Mouse (Mus musculus): ENCODE data around the gene Plcl2.
"Not testable (repeated sequence)": the region's sequence is repeated elsewhere in the genome, so short reads cannot be mapped to it uniquely, and the experiment has no call there.

Plcl2 gene

DNA sequence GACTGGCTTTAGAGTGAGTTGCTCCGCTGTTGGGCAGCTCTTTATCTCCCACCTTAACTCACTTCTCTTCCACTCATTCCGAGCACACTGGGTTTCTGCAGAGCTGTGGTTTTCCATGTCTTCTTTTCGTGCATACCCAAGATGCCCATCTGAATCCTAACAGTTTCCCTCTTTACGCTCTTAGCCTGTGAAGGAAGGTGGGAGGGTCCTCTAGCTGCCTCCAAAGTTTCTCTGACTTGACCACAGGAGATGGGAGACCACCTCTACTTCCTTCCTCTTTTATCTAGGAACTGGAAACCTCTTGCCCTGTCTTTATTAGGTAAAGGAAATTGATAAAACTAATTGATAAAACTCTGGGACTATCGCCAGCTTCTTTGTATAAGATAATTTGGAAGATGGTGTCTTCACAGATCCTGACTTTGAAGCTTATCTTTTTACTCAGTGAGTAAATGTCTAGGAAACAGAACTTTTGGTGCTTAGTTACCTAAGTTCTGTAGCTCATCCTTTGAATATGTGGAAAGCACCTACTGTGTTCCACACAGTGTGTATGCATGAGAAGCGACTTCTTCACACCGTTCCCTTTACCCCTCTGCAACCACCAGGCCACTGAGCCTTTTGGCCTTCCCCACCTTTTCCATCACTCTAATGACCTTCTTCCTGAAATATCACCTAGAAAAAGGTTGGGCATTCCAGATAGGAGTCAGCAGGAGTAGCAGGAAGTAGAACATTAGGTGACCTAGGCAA lies 111.8 kb downstream of the Plcl2 start:
- no peak for DNase-seq (ENCODE audit: low read depth in 2 of 2, low spot score in 2 of 2)

DNA sequence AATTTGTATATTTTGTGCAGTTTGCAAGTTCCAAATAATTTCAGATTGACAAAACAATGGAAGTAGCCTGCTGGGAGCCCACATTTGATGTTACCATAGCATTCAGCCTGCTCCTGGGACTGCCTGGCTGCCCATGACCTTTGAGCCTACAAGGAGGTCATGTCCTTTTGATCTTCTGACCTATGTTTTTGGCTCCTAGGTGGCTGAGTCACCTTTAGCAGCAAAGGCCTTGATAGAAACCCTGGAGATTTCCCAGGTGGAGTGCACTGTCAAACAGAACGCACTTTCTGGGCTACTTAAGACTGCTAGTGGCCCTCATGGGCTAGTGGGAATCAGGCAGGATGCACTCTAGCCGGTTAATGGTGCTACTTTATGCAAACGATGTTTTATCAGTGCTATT lies 112.8 kb downstream of the Plcl2 start:
- no peak for DNase-seq (ENCODE audit: low read depth in 2 of 2, low spot score in 2 of 2)

DNA sequence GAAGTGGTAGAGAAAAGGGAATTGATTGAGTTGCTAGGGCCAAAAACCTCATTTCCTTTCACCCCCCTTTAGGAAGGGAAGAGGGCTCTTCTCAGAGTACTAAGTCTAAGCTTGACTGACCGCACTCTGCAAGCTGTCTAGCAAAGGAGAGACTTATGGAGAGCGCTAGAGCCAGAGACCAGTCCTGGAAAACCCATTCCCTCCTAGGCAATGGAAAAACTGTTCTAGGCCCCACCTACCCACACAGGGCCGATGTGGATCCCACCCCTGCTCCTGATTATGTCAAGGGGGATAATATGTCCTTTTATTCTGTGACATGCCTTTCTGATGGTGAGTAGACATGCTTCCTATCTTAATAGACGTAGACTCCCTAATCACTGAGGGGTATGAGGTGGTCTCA lies 116.4 kb downstream of the Plcl2 start:
- no peak for DNase-seq (ENCODE audit: low read depth in 2 of 2, low spot score in 2 of 2)

DNA sequence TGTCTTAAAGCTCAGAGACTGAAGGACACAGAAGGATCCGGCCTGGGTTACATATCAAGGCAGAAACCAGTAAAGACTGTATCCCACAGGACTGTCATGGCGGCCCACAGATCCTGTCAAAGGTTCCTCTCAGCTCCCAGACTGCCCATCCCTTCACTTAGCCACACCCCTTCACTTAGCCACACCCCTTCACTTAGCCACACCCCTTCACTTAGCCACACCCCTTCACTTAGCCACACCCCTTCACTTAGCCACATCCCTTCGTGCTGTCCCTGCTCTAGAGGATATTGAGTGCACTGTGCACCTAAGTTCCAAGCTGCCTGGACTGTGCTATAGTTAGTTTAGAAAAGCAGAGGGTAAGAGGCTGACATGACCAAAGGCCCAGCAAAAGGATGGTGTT lies 118.5 kb downstream of the Plcl2 start:
- no peak for DNase-seq (ENCODE audit: low read depth in 2 of 2, low spot score in 2 of 2)

DNA sequence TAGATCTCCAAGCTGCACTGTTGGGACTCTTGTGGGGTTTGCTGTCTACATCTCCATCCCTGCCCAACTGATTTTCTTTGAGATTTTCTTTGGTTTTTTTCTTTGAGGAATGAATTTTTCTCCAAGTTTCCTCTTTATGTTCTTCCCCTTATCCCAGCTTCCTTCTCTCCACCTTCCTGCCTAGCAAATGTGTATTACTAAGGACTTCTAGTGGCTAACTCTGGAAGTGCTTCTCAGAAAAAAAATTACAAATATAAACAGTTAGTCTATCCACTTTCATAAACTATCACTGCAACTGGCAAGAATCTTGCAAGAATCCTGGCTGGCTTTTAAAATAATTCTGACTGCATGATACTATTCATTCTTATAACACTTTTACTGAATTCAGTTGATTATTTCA lies 119.5 kb downstream of the Plcl2 start:
- DNase-seq (ENCODE audit: low read depth in 2 of 2, low spot score in 2 of 2) = no peak

DNA sequence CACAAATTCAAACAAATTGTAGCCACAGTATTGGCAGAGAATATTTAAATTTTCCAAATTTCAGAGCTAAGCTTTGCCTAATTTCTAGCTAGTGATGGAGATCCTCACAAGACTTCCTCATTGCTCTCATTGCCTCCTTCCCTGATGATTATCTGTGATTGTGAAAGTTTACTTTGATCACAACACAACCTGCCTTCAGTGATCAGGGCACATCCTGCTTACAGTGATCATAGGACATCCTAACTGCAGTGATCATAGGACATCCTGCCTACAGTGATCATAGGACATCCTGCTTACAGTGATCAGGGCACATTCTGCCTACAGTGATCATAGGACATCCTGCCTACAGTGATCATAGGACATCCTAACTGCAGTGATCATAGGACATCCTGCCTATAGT lies 121.8 kb downstream of the Plcl2 start:
- peak; percentile 13 to 34 for DNase-seq (ENCODE audit: low read depth in 2 of 2, low spot score in 2 of 2)

DNA sequence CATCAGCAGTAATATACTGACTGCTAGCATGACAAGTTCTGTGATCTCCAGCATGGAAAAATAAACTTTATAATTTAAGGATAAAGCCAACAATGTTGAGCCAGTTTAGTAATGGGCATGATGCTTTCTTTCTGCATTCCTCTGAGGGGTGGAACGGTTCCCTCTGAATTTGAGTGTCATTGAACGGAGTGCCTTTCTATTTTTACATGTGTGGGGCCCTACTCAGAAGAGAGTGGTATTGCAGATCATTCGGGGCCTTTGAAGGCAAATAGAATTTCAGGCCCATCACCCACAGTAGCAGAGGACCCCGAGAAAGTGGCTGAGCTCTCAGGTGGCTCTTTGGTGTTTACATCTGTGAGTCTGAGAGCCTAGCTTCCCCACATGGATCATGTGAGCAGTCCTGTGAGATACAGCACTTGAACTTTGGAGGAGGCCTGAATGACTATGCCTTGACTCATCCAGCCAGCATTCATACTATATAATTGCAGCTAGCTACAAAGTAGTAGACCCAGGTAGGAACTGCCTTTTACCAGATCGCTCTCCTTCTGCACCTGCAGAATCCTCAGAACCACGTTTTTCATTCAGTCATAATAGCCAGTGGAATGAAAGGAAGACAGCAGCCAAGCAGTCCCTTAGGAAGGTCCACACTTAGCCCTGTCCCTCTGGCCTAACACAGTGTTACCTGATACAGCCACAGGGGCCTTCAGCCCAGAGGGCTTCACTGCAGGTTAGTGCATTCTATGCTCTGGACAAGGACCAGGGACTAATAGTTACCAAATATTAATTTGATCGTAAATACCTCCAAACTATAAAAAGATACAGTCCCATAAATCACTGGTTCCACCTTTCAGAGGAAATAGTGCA lies 125.0 kb downstream of the Plcl2 start:
- no peak for DNase-seq (ENCODE audit: low read depth in 2 of 2, low spot score in 2 of 2)

DNA sequence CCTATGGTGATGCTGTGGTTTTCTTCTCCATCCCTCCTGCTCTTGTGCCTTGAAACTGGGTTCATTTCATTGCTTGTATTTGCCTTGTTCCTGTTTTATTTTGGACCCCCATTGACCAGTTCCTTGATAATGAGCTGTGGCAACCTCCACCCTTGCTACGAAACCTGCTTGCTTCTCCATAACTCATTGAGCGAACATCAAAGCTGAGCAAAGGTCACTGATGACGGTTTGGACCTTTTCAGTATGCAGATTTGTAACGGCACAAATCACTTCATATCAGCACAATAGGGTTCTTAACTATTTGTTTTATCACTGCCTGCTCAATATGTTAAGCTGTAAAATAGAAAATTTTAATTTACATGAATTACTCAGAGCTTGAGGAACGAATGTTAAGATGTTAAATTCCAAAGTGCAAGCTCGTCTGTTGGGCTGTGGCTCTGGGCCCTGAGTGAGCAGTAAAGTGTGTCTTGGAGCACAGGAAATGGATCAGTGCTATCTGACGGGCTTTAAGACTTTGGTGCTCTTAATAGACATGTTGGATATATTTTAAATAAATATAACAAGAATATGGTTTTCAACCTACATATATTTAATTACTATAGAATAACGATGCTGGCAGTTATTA lies 126.9 kb downstream of the Plcl2 start:
- DNase-seq (ENCODE audit: low read depth in 2 of 2, low spot score in 2 of 2) = no peak

DNA sequence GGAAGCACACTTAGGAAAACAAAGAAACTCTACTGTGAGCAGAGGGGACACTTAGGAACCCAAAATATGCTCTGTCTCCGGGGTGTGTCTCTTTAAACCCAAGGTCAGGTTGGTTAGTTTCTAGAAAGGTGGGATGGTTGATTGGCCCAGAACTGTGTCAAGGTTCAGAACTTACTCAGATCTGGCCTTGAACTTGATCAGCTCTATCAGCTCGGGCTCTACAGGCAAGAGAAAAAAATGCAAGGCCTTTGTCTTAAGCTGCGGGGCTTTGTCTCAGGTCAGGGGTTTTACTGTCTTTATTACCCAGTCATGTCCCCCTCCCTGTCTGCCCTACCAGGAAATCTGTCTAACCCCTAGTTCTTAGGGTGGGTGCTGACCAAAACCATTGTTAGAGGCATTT lies 129.6 kb downstream of the Plcl2 start:
- no peak for DNase-seq (ENCODE audit: low read depth in 2 of 2, low spot score in 2 of 2)

DNA sequence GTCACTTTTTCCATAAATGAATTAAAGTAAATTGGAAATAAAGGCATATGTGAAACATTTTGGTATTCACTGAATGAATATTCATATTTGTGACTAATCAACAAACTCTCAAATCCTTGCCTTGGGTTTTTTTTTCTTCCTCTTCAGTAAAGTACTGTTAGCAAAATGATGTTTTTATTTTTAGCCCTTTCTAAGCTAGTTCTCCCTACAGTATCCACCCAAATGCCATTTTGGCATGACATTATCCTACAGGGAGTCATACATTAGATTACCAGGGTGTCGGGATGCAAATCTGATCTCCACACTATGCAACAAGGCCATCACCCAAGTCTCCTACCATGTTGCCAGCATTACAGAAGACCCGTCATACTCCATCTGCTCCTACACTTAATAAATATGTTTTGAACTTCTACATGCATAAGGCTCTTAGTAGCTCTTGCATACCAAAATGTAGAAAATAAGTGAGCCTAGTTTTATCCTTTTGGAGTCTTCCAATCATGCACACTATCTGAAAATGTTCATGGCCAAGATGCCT lies 131.9 kb downstream of the Plcl2 start:
- no peak for DNase-seq (ENCODE audit: low read depth in 2 of 2, low spot score in 2 of 2)

DNA sequence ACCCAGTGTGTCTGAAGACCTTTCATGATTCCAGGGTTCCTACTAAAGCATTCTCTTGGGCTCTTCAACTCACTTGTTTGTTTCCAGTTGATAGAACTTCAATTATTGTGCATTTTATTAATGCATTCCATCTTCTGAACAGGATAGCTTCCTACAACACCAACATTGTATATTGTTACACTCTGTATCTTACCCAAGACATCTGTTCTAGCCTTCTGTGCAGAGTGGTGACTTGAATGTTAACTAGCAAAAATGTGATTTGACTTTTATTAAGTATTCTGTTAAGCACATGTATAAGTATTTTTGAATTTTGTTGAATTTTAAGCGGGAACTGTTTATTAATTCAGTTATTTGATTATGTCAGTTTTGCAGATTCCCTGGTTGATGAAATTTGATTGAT lies 132.7 kb downstream of the Plcl2 start:
- DNase-seq (ENCODE audit: low read depth in 2 of 2, low spot score in 2 of 2) = no peak

DNA sequence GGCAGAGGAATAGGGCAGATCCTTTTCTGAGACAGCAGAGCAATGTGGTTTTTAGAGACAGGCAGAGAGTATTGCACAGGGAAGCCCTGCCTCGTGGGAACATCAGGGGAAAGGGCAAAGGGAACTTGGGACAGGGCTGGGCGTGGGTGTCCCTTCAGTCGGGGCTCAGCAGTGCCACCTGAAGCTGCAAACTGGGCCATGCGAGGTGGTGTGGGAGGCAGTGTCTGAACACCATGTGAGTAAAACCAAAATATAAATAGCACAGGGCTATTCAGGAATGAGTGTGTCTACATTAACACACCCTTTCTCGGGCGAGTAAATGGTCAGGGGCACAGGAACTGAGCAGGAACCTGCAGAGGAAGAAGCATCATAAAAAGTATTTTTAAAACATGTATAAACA lies 134.2 kb downstream of the Plcl2 start:
- DNase-seq (ENCODE audit: low read depth in 2 of 2, low spot score in 2 of 2) = no peak

DNA sequence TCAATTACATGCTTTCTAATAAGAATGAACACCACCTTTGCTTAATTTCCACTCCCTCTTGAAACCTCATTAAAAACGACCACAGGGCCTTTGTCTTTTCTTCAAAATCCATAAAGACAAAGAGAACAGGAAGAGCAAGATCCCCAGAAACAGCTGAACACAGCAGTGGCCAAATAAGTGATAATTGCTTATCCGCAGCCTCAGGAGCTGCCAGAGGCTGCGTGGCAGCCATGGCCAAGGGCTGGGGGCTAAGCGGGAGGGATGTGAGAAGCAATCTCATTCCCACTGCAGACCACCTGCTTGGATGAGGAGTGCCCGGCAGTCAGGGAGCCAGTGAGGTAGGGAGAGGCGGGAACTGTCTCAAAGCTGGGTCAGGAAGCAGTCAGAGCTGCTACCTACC lies 134.8 kb downstream of the Plcl2 start:
- no peak for DNase-seq (ENCODE audit: low read depth in 2 of 2, low spot score in 2 of 2)

DNA sequence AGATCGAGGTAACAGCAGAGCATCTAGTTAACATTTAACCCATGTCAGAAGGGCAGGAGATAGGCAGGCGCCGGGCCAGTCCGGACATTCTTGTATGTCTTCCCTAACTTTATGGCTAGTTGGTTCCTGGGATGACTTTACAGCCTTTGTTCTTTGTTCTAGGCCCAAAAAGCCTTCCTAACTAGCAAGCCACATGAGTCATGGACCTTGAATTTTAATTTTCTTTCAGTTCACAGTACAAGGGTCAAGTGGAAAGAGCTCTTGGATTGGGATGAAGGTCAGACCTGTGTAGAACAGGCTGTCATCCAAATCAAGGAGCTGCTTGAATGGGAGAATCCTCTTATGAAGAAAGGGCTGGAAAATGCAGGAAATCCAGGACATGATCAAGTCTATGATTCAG lies 138.9 kb downstream of the Plcl2 start:
- DNase-seq (ENCODE audit: low read depth in 2 of 2, low spot score in 2 of 2) = not testable (repeated sequence)

DNA sequence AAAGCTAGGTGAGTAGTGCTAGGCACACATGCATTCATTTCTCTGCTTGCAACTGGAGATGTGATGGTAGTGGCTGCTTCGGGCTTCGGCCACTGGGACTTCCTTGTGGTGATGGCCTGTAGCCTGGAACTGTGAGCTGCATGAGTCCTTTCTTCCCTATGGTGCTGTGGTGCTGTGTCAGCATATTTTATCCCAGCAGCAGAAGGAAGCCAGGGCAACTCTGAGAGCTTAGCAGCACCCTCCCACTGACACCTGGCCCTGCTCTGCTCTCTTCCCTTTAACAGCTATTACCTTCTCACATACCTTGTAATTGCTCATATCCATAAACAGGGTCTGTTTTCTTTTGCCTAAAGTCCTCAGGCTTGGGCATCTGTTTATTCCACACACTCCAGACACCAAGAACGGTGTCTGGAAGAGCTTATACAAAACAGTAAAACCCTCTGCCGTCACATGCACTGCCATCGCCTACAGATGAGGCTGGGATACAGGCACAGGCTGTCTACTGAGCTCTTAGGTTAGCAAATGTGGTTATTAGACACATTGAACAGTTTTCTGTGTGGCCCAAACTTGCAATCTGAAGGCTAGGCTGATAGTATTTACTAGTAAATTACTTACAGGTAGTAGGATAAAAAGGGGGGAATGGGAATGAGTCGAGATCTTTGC lies 139.7 kb downstream of the Plcl2 start:
- DNase-seq (ENCODE audit: low read depth in 2 of 2, low spot score in 2 of 2) = no peak

DNA sequence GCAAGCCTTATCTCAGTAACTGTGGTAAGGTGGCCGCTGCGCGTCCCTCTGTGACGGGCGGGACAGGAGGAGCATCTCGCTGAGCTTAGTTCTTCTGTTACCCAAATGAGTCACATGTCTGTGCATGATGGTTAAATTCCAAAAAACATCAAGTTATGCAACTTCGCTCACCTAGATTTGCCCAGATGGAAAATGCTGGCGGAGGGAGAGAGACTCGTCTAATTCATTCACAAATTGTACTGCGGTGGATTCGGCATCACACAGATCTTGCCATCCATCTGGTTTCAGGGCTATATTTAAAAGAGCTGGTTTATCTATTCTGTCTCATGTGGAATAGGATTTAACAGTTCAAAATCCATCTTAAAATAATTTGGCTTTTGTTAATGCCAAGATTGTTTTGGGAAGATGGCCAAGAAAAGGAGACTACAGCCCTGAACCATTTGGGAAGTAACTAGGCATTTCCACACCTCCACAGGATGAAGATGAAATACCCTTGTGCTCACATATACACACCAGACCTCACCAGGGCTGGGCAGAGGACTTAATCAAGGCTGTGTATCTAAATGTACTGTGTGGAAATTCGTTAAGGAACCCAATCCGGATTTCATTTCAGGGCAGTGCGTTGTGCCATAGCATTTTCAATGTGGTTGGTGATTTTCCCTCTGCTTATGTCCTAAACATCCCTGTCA lies 141.5 kb downstream of the Plcl2 start:
- DNase-seq (ENCODE audit: low read depth in 2 of 2, low spot score in 2 of 2) = no peak

DNA sequence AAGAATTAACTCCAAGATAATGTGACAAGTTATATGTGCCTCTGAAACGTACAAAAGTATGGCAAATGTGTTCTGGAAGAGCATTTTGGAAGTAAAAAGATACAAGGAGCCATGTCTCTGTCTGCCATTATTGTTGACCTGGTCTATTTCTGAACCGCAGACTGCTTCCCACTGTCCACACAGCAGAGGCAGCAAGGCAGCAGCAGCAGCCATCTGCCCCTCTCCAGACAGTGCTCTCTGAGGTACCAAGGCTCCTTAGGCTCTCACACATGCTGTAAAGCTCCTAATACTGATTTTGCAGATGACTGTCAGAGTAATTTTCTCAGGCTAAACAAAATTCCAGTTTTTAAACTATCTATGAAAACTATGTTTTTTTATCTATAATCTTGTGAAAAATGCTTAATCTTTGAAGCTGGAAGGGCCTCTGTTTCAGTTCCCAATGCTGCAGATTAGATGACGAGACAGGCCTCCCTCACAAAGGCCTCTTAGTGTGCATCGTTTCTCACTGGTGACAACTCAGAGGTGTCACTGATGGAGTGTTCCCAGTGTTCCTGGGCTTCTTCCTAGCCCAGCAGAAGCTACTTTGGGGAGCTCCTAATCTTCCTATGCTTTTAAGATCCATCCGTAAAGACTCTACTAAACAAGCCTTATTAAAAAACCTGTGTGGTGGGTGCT lies 145.7 kb downstream of the Plcl2 start:
- no peak for DNase-seq (ENCODE audit: low read depth in 2 of 2, low spot score in 2 of 2)

DNA sequence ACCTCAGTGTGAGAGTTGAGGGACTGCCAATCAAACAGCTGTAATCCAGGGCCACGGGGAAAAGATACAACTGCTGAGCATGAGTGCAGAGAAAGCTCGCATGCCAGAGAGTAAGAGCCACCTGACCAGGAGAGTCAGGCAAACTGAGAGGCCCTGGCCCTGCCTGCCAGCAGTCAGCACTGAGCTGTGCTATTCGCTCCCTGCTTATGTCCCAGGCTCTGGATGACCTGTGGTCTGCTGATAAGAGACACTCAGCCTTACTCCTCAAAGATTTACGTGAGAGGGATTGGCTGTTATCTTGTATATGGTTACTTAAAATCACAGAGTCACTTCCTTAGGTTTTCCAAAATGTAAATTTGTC lies 146.2 kb downstream of the Plcl2 start:
- DNase-seq (ENCODE audit: low read depth in 2 of 2, low spot score in 2 of 2) = no peak

DNA sequence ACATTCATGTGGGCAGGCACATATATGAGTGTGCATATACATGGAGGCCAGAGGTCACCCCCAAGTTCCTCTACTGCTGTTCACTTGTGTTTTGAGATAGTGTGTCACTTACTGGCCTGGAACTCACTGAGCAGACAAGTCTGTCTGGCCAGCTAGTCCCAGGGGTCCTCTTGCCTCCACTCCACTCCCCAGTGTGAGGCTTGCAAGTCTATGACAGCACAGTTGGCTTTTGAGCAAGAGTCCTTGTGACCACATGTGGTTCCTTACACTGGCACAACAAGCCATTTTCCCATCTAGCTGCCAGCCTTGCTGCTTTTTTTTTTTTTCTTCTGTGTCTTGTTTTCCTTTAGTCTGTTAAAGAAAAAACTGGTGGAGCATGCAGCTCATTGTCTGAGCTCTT lies 148.1 kb downstream of the Plcl2 start:
- peak in 1 of 2 experiments; percentile 16 for DNase-seq (ENCODE audit: low read depth in 2 of 2, low spot score in 2 of 2)

DNA sequence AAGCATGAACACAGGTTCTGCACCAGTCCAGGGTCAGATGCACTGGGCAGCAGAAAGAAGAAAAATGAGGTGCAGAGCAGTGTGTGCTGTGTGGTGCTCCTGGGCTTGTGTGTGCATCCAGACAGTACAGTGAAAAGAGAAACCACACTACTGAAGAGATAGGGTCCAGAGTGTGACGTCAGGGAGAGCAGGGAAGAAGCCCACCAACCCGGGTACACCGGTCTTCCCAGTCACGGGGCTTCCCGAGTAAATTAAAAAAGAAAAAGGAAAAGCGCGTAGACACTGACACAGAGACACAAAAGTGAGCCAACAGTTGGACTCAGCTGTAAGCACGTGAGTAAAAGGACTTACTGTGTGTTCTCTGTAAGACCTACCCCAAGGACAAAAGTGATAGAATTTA lies 149.7 kb downstream of the Plcl2 start:
- DNase-seq (ENCODE audit: low read depth in 2 of 2, low spot score in 2 of 2) = no peak
